Mouse (Mus musculus) liver, postnatal 0 days (tissue): Measurements from ENCODE around the gene Ccdc172. TPM values are rescaled to one million over a fixed set of nuclear protein-coding genes. Genes with fewer than 3 reads are reported as not detected.

Experiments
- ATAC-seq: fragments of 200-750 bp; cut with Nextera tagmentation; 2 replicates; pipeline ENCODE4 v1.8.0; 2017; ENCODE audit warnings: mild to moderate bottlenecking, moderate library complexity
- DNase-seq: peaks from one replicate; pipeline ENCODE4 v3.0.0-alpha.2; 2016
- H3K27ac ChIP-seq: fragments of 300-500 bp; sonication (generic); 2 replicates; pipeline ENCODE4 v1.5.1; 2014; ENCODE audit warnings: antibody characterized with exemption, moderate library complexity, mild to moderate bottlenecking, low read depth
- H3K27me3 ChIP-seq: fragments of 300-500 bp; sonication (generic); 2 replicates; pipeline ENCODE4 v1.6.1; 2014; ENCODE audit warnings: low read length, control low read depth, mixed read lengths; ENCODE audit not compliant: insufficient read depth
- H3K36me3 ChIP-seq: fragments of 300-500 bp; sonication (generic); replicated peaks from 2 replicates; pipeline ENCODE4 v1.6.1; 2014; ENCODE audit warnings: mild to moderate bottlenecking, control low read depth, low read length, moderate library complexity, mixed read lengths; ENCODE audit not compliant: insufficient read depth
- H3K4me1 ChIP-seq: fragments of 300-500 bp; sonication (generic); 2 replicates; pipeline ENCODE4 v1.6.1; 2014; ENCODE audit warnings: antibody characterized with exemption, mild to moderate bottlenecking, control low read depth; ENCODE audit not compliant: insufficient read depth
- H3K4me2 ChIP-seq: fragments of 300-500 bp; sonication (generic); 2 replicates; pipeline ENCODE4 v1.6.1; 2014; ENCODE audit warnings: low read depth, mild to moderate bottlenecking, low read length, moderate library complexity, mixed read lengths
- H3K4me3 ChIP-seq: fragments of 300-500 bp; sonication (generic); 2 replicates; pipeline ENCODE4 v1.5.1; 2014; ENCODE audit warnings: low read depth, low read length
- H3K9ac ChIP-seq: fragments of 300-500 bp; sonication (generic); replicated peaks from 2 replicates; pipeline ENCODE4 v1.6.1; 2014; ENCODE audit warnings: mild to moderate bottlenecking, moderate library complexity
- H3K9me3 ChIP-seq: fragments of 300-500 bp; sonication (generic); 2 replicates; pipeline ENCODE4 v1.6.1; 2016; ENCODE audit warnings: mild to moderate bottlenecking, control low read depth, low read length, mixed read lengths
- CTCF ChIP-seq: sonication (generic); IDR thresholded peaks from 2 replicates; pipeline ENCODE4 v1.5.1; 2016; ENCODE audit warnings: antibody characterized with exemption, low read depth
- EP300 ChIP-seq: IDR thresholded peaks from 2 replicates; pipeline ENCODE4 v1.6.1; 2016; ENCODE audit warnings: antibody characterized with exemption, low read depth, mild to moderate bottlenecking
- WGBS: fragments of 180-500 bp; shearing (Covaris S2); extraction: QIAGEN DNeasy Blood & Tissue Kit; methylation state at CpG from one replicate; pipeline ENCODE4 v1.1.7; 2014; ENCODE audit not compliant: insufficient replicate concordance; 5-methylcytosine and 5-hydroxymethylcytosine counted together
- polyA plus RNA-seq: library from polyadenylated mRNA; unstranded; fragments of >200 nt; fragmentation: Nextera tagmentation; extraction: Ambion mirVana; gene quantifications from 2 replicates; pipeline ENCODE4 v1.2.1, GENCODE M21; 2015

The Ccdc172 gene
- polyA plus RNA-seq, 1 experiment from 2014 or later = not detected

GRCm38 (mm10) chr19:58525457-58526239 lies 13.9 kb downstream of the Ccdc172 start:
- Histone ChIP-seq H3K4me1 (no peaks in the 10 kb centered on the region), H3K27me3 (no peaks in the 10 kb centered on the region), H3K9ac (no peak overlapping the region), H3K4me2 (no peak overlapping the region), H3K9me3 (no peaks in the 10 kb centered on the region), H3K36me3 (no peaks in the 10 kb centered on the region), H3K27ac (no peak overlapping the region), H3K4me3 (no peak overlapping the region)
- DNase-seq (no peak), ATAC-seq (no peak)
- 69% methylated on average over 12 of the region's 12 CpGs for WGBS
- no peak for TF ChIP-seq EP300
- no peak for TF ChIP-seq CTCF

GRCm38 (mm10) chr19:58533077-58533476 lies 21.3 kb downstream of the Ccdc172 start:
- TF ChIP-seq EP300 = no peak
- no peak for TF ChIP-seq CTCF
- Histone ChIP-seq H3K9ac (no peak overlapping the region), H3K4me3 (no peak overlapping the region), H3K9me3 (no peaks in the 10 kb centered on the region), H3K4me2 (no peak overlapping the region), H3K4me1 (no peaks in the 10 kb centered on the region), H3K27ac (no peak overlapping the region), H3K36me3 (no peaks in the 10 kb centered on the region), H3K27me3 (no peaks in the 10 kb centered on the region)
- 65% methylated on average over 3 of the region's 3 CpGs for WGBS
- DNase-seq = no peak
- no peak for ATAC-seq

- DNase-seq (no peak), ATAC-seq (no peak)
- H3K9ac ChIP-seq = no peak overlapping the region
- no peak for TF ChIP-seq EP300
- TF ChIP-seq CTCF = no peak
- no peaks in the 10 kb centered on the region for H3K4me1 ChIP-seq
- H3K27ac ChIP-seq = no peak overlapping the region
- no peaks in the 10 kb centered on the region for H3K36me3 ChIP-seq
- H3K9me3 ChIP-seq = no peaks in the 10 kb centered on the region
- no peak overlapping the region for H3K4me2 ChIP-seq
- 81% methylated on average over 10 of the region's 10 CpGs for WGBS
- H3K27me3 ChIP-seq = no peaks in the 10 kb centered on the region
- H3K4me3 ChIP-seq = no peak overlapping the region
Observed at GRCm38 (mm10) chr19:58536691-58537090, 24.9 kb downstream of the Ccdc172 start.

- Histone ChIP-seq H3K9me3 (no peaks in the 10 kb centered on the region), H3K4me2 (no peak overlapping the region), H3K36me3 (no peaks in the 10 kb centered on the region), H3K9ac (no peak overlapping the region), H3K27me3 (no peaks in the 10 kb centered on the region), H3K4me1 (no peaks in the 10 kb centered on the region), H3K4me3 (no peak overlapping the region), H3K27ac (no peak overlapping the region)
- WGBS = 64% methylated on average over 5 of the region's 5 CpGs
- ATAC-seq = no peak
- no peak for TF ChIP-seq CTCF
- TF ChIP-seq EP300 = no peak
- DNase-seq = no peak
Observed at GRCm38 (mm10) chr19:58540396-58540795, 28.6 kb downstream of the Ccdc172 start.

- no peaks in the 10 kb centered on the region for H3K4me1 ChIP-seq
- H3K4me3 ChIP-seq = no peak overlapping the region
- no peaks in the 10 kb centered on the region for H3K27me3 ChIP-seq
- no peak overlapping the region for H3K9ac ChIP-seq
- ATAC-seq = no peak
- H3K36me3 ChIP-seq = no peaks in the 10 kb centered on the region
- DNase-seq = no peak
- no peak overlapping the region for H3K27ac ChIP-seq
- TF ChIP-seq CTCF (no peak), EP300 (no peak)
- no peaks in the 10 kb centered on the region for H3K9me3 ChIP-seq
- 42% methylated on average over 4 of the region's 4 CpGs for whole genome bisulfite sequencing
- no peak overlapping the region for H3K4me2 ChIP-seq
Observed at GRCm38 (mm10) chr19:58548367-58548766, 36.6 kb downstream of the Ccdc172 start.

- Histone ChIP-seq H3K9ac (no peak overlapping the region), H3K4me3 (no peak overlapping the region), H3K9me3 (no peaks in the 10 kb centered on the region), H3K4me1 (no peaks in the 10 kb centered on the region), H3K27ac (no peak overlapping the region), H3K36me3 (no peaks in the 10 kb centered on the region), H3K4me2 (no peak overlapping the region), H3K27me3 (no peaks in the 10 kb centered on the region)
- ATAC-seq = no peak
- 55% methylated on average over 1 of the region's 1 CpGs for WGBS
- DNase-seq = no peak
- TF ChIP-seq EP300 (no peak), CTCF (no peak)
Observed at GRCm38 (mm10) chr19:58550489-58550888, 38.7 kb downstream of the Ccdc172 start.

GRCm38 (mm10) chr19:58550916-58551315 lies 39.1 kb downstream of the Ccdc172 start:
- WGBS = 78% methylated on average over 3 of the region's 3 CpGs
- no peaks in the 10 kb centered on the region for H3K36me3 ChIP-seq
- no peak overlapping the region for H3K4me2 ChIP-seq
- no peaks in the 10 kb centered on the region for H3K27me3 ChIP-seq
- TF ChIP-seq EP300 (no peak), CTCF (no peak)
- no peak for ATAC-seq
- H3K9ac ChIP-seq = no peak overlapping the region
- H3K4me1 ChIP-seq = no peaks in the 10 kb centered on the region
- no peaks in the 10 kb centered on the region for H3K9me3 ChIP-seq
- H3K4me3 ChIP-seq = no peak overlapping the region
- no peak overlapping the region for H3K27ac ChIP-seq
- DNase-seq = no peak
